Mouse (Mus musculus): ENCODE results near the gene Gstp1.

Gene Gstp1

GRCm38 (mm10) chr19:4000119-4000900 lies 37.5 kb downstream of the Gstp1 start, which contains the start of the genes Nudt8 and Gm49405:
Gene Nudt8, plus strand, starts transcription at chr19:4000580.
Gene Gm49405, plus strand, starts transcription at chr19:4000626.
- peak; percentile 98 for DNase-seq

GRCm38 (mm10) chr19:3999121-3999730 lies 38.6 kb downstream of the Gstp1 start:
- no peak for DNase-seq

- DNase-seq: no peak
Observed at GRCm38 (mm10) chr19:3998335-3998734, 39.5 kb downstream of the Gstp1 start.

DNA sequence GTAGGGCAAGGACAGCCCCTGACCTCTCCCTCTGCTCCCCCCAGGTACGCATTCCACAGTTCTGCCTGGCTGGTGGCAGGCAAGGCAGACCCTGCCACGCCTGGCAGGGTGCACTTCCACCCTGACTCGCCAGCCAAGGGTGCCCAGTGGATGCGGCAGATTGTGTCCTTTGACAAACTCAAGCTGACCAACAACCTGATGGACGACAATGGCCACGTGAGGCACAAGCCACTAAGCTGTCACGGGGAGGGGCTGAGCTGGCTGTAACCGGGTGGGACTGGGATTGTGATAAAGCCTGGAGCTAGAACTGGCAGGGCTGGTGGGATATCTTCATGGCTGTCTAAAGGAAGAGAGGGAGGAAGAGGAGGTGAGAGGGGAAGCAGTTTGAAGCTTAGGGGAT lies 40.6 kb downstream of the Gstp1 start:
- no peak for DNase-seq

DNA sequence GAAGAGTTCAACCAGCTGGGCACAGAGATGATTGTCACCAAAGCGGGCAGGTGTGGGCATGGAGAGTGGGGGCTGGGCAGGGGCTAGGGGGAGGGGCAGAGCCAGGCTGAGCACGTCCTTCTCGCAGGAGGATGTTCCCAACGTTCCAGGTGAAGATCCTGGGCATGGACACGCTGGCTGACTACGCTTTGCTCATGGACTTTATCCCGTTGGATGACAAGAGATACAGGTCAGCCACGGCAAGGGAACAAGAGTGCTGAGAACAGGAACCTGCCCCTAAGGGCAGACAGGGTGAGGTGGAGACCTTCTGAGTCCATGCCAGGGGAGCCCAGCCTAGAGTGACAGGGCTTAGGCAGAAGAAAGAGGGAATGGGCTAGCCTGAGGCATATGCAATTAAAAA lies 41.0 kb downstream of the Gstp1 start:
- DNase-seq: no peak

DNA sequence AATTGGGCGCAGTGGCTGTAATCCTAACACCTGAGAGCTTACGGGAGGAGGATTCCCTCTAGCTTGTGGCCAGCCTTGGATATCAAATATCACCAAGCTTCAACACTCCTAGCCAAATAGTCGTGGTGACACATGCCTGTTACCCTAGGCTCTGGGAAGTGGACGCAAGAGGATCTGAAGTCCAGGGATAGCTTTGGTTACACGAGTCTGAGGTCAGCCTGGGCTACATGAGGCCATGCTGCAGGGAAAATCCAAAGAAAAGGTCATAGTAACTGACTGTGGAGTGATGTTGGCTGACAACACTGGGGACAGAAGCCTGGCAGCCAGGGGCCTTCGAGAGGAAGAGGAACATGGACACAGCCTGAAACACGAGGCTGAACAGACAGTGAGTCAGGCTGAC lies 41.7 kb downstream of the Gstp1 start:
- DNase-seq: no peak

DNA sequence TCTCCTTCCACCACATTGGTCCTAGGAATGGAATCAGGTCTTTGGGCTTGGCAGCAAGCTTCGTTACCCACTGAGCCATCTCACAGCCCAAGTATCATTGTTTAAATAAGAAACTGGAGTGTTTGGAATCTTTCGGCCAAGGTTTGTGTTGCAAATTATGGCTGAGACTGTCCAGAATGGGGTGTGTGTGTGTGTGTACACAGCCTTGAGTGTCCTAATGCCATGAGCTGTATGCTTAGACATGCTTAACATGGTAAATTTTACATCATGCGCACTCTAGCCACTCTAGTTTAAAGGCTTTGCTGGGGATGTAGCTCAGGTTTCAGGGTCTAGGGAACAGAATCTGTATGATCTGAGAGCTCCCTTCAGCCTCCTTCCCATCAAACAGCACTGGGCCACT lies 42.3 kb downstream of the Gstp1 start:
- DNase-seq: no peak

DNA sequence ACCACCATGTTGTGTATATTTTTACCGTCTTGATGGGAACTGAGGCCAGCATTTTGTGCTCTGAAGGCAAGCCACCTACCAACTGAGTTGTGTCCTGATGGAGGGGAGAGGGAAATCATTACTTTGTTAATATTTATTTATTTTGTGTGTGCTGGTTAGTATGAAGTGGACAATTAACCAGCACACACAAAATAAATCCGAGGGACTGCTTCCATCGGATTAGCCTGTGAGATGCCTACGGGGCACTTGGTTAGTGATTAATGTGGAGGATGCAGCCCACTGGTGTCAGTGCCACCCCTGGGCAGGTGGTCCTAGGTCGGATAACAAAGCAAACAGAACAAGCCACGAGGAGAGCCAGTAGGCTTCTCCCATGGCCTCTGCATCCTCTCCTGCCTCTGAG lies 42.9 kb downstream of the Gstp1 start:
- no peak for DNase-seq

DNA sequence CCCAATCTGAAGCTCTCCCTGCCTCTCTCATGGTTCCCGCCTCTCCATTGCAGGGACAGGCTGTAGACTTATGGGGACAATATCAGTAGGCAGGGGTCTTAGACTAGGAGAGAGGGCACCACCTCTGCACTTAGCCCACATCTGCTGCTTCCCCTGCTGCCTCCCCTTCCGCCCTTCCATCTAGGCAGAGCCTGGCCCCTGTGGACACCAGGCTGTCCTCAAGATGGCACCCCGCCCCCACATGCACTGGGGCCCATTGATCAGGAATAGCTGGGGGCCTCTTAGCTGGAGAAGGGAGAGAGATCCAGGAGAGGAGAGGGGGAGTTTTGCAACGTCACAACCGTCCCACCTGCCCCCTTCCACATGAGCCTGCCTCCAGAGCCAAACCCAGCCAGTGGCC lies 45.4 kb downstream of the Gstp1 start, which contains the start of gene Tbx10:
Gene Tbx10, plus strand, starts transcription at position 337 of the 400 bp plus-strand sequence.
- DNase-seq: no peak

- no peak for DNase-seq
Observed at GRCm38 (mm10) chr19:3991966-3992365, 45.8 kb downstream of the Gstp1 start.

DNA sequence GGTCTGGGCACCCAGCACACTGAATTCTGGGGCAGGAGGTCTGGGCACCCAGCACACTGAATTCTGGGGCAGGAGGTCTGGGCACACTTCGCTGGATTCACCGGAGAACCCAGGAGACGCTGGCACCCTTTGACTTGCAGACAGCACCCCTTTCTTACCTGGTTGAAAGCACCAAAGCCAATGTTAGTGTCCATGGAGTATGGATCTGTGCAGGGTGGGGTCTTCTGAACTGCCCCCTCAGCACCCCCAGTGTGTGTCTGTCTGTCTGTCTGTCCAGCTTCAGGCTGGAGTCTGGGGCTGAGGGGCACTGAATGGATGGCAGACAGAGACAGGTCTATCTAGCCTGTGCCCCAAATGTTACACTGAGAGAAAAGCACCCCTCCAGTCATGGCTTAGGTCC lies 46.2 kb downstream of the Gstp1 start:
- no peak for DNase-seq

- DNase-seq: no peak
Observed at GRCm38 (mm10) chr19:3990804-3991203, 47.0 kb downstream of the Gstp1 start.

DNA sequence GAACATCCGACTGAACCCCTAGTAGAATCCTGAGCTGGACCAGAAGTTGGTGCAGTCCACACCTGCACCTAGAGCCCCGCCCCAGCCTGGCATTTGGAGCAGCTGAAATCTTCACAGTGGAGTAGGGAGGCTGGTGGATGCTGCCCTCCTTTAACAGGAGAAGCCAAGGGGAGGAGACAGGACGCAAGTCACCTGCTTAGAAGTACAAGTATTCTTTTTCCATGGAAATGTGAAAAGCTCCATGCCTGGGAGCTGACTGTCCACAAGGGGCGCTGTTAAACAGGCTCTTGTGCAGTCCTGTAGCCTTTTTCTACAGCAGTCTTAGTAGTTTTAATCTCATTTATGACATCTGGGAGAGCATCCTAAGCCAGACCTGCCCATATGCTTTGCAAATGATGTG lies 49.0 kb downstream of the Gstp1 start:
- no peak for DNase-seq

- no peak for DNase-seq
Observed at GRCm38 (mm10) chr19:3988066-3988465, 49.7 kb downstream of the Gstp1 start.

- no peak for DNase-seq
Observed at GRCm38 (mm10) chr19:3986334-3986733, 51.5 kb downstream of the Gstp1 start, which contains the start of gene Acy3. Gene Acy3, plus strand, starts transcription at chr19:3986570.
